Mouse (Mus musculus): Measurements from ENCODE around the gene Tnc. TPM values are rescaled to one million over a fixed set of nuclear protein-coding genes. Genes with fewer than 3 reads are reported as not detected.
"Not testable (repeated sequence)": the region's sequence is repeated elsewhere in the genome, so short reads cannot be mapped to it uniquely, and the experiment has no call there.

The Tnc gene
- polyA plus RNA-seq, 1 experiment from 2014 or later, result 9.2 TPM

DNA sequence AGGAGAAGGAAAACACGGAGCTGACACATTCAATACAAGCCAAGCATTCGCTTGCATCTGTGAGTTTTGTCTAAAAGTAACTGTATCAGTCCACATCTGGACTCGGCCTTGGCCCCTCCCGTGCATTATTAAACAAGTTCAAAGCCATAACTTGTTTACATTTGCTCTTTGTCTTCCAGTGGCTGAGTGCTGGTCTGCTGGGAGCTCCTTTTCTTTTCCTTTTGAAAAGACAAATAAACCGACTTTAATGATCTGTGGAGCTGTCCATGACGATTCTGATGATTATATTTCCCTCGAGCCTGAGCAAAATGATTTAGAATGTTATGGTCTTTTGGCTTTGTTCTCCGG is 63.7 kb downstream of the Tnc start:
- no peak overlapping the region for H3K4me3 ChIP-seq (replicated peaks)
- peaks cover 5% of the 10 kb centered on the region; the same call in 1 of the 2 replicates for H3K4me1 ChIP-seq (replicated peaks)
- H3K27me3 ChIP-seq (replicated peaks), result no peaks in the 10 kb centered on the region
- H3K9ac ChIP-seq, result no peak overlapping the region
- H3K4me2 ChIP-seq (replicated peaks), result no peak overlapping the region
- no peaks in the 10 kb centered on the region for H3K9me3 ChIP-seq
- 22% methylated on average over 8 of the region's 8 CpGs for WGBS
- ATAC-seq, result no peak; the same call in 1 of the 2 replicates
- no peak overlapping the region for H3K27ac ChIP-seq
- H3K36me3 ChIP-seq, result no peaks in the 10 kb centered on the region

DNA sequence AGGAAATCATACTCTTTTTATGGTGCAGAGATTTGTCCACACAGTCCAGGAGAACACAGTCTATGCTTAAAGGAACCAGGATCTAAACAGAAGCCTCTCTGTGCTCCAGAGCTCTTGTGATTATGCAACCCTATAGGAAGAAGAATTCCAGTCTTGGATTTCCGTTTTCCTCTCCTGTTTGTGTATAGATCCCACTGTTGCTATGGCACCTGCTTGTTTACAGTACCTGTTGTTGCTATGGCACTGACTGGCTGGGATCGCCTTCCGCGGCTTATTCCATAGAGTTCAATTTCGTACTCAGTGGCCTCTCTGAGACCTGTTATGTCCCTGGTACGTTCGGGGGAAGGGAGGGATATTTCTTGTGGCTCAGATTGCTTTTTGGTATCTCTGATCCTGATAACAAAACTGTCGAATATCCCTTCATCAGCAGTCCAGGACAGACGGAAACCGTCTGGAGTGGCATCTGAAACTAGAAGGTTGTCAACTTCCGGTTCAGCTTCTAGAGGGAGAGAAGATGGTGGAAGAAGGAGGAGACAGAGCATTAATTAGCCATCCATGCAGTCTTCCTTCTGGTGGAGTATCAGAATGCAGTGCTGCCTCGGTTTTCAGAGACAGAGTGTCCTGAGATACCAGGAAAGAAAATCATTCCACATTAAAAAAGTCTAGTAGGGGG is 64.3 kb downstream of the Tnc start:
- Histone ChIP-seq H3K9me3 (no peaks in the 10 kb centered on the region), H3K4me2 (replicated peaks) (no peak overlapping the region), H3K36me3 (no peaks in the 10 kb centered on the region), H3K27ac (no peak overlapping the region), H3K4me3 (replicated peaks) (no peak overlapping the region), H3K9ac (no peak overlapping the region), H3K4me1 (replicated peaks) (peaks cover 5% of the 10 kb centered on the region; the same call in 1 of the 2 replicates), H3K27me3 (replicated peaks) (no peaks in the 10 kb centered on the region)
- no peak; the same call in 1 of the 2 replicates for ATAC-seq
- 55% methylated on average over 12 of the region's 12 CpGs for WGBS

DNA sequence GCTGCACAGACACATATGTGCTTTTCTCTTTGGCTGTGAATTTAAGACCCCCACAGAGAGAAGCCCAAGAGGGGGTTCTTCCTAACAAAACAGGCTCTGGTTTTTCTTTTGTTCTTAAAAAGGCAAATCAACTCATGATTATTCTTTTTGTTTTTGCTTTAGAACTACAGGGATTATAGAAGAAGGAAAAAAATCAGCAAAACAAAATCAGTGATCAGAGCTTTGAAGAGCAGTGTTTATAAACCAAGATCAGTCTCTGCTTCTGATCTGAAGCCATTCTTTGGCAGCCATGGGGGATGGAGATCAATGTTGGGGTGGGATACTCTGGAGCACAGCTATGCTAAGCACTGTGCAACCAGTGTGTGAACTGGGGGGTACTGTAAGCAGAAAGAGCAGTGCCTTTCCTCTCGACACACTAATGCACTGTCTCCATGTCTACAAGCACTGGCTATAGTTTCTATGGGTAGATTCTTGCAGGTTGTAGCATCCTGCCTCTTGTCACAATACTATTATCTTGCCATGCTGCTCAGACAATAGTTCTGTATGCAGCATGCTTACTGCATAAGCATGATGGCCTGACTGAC is 66.5 kb downstream of the Tnc start:
- ATAC-seq, result no peak

DNA sequence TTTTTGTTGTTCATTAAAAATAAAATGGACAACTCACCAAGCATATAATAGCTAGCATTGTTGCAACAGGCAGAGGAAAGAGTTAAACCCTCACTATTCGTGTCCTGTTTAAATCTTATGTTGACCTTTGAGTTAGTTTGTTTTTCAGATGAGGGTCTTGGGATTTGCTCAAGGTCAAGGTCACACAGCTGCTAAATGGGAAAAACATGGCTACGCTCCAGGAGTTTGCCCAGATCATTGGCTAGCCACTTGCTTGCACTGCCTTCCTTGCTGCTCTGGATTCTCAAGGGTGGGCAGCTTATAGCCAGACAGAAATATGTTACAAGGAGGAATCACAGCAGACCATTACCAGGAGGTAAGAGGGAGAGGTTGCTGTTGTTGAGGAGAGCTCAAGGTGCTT is 67.2 kb downstream of the Tnc start:
- no peak overlapping the region for H3K27ac ChIP-seq
- H3K4me1 ChIP-seq (replicated peaks), result peaks cover 5% of the 10 kb centered on the region; the same call in 1 of the 2 replicates
- H3K9me3 ChIP-seq, result no peaks in the 10 kb centered on the region
- ATAC-seq, result no peak
- H3K36me3 ChIP-seq, result no peaks in the 10 kb centered on the region
- no peak overlapping the region for H3K4me2 ChIP-seq (replicated peaks)
- H3K4me3 ChIP-seq (replicated peaks), result no peak overlapping the region
- H3K27me3 ChIP-seq (replicated peaks), result no peaks in the 10 kb centered on the region
- H3K9ac ChIP-seq, result no peak overlapping the region
- 42% methylated on average over 2 of the region's 2 CpGs for WGBS

More for the DNA sequence above, 66.5 kb downstream of the Tnc start:
- Histone ChIP-seq H3K36me3 (no peaks in the 10 kb centered on the region), H3K4me2 (replicated peaks) (no peak overlapping the region), H3K4me3 (replicated peaks) (no peak overlapping the region), H3K4me1 (replicated peaks) (peaks cover 5% of the 10 kb centered on the region; the same call in 1 of the 2 replicates), H3K27ac (no peak overlapping the region), H3K27me3 (replicated peaks) (no peaks in the 10 kb centered on the region), H3K9ac (no peak overlapping the region), H3K9me3 (no peaks in the 10 kb centered on the region)
- WGBS, result 78% methylated on average over 1 of the region's 1 CpGs

DNA sequence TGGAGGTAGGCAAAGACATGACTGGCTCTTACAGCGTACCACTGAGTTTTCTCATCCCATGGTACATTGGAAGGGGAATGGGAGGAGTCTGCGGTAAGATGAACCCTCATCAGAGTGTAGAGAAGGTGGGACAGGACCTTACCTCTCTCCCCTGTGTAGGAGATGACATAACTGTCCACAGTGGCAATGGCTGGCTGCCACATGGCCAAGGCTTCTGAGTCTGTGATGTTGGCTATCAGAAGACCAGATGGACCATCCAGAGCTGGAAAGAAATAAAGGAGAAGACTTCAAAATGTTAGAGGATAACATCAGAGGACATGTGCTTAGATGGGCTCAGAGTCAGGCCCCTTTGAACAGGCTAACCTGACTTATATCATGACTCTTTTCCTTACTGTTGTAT is 74.3 kb downstream of the Tnc start:
- H3K27ac ChIP-seq, result no peak overlapping the region
- ATAC-seq, result no peak
- H3K9ac ChIP-seq, result no peak overlapping the region
- H3K36me3 ChIP-seq, result no peaks in the 10 kb centered on the region
- 95% methylated on average over 2 of the region's 2 CpGs for WGBS
- H3K4me1 ChIP-seq (replicated peaks), result no peaks in the 10 kb centered on the region
- H3K4me3 ChIP-seq (replicated peaks), result no peak overlapping the region
- H3K4me2 ChIP-seq (replicated peaks), result no peak overlapping the region
- no peaks in the 10 kb centered on the region for H3K27me3 ChIP-seq (replicated peaks)
- H3K9me3 ChIP-seq, result no peaks in the 10 kb centered on the region

DNA sequence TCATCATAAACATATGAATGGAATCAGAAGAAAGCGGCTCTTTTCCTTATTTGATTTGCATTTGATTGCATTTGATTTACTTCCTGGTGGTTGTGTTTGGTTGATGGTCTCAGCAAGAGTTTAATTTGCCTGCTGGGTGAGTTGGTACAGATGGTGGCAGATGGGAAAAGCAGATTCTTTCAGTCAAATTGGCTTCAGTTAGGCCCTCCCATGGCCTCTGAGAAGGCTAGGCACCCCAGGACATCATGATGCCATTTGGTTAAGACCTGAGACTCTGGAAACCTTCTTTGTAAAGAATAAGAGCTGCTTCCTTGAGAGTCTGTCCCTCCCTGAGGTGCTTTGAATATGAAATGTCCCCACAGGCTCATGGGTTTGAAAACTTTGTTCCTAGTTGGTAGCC is 75.1 kb downstream of the Tnc start:
- no peak for ATAC-seq
- Histone ChIP-seq H3K9me3 (no peaks in the 10 kb centered on the region), H3K27me3 (replicated peaks) (no peaks in the 10 kb centered on the region), H3K36me3 (no peaks in the 10 kb centered on the region), H3K27ac (no peak overlapping the region), H3K9ac (no peak overlapping the region), H3K4me2 (replicated peaks) (no peak overlapping the region), H3K4me3 (replicated peaks) (no peak overlapping the region), H3K4me1 (replicated peaks) (no peaks in the 10 kb centered on the region)
- WGBS, result 82% methylated on average over 1 of the region's 1 CpGs

DNA sequence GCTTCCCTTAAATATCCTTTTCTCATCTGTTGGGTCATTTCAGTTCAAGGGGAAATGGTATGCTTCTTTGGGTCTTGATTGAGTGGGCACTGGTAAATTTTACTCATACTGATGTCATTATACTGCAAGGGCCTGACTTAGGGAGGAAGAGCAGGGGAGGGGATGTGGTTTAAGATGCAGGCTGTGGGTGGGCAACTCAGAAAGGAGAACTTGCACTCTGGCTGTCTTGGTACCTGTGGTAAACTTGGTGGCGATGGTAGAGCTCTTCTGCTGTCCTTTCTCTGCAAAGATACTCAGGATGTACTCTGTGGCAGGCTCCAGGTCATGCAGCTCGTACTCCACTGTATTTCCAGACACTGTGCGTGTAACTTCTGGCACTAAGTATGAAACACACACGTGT is 75.9 kb downstream of the Tnc start:
- H3K36me3 ChIP-seq, result no peaks in the 10 kb centered on the region
- no peak overlapping the region for H3K9ac ChIP-seq
- no peak overlapping the region for H3K4me3 ChIP-seq (replicated peaks)
- H3K27me3 ChIP-seq (replicated peaks), result no peaks in the 10 kb centered on the region
- no peak overlapping the region for H3K27ac ChIP-seq
- no peak overlapping the region for H3K4me2 ChIP-seq (replicated peaks)
- no peaks in the 10 kb centered on the region for H3K4me1 ChIP-seq (replicated peaks)
- H3K9me3 ChIP-seq, result no peaks in the 10 kb centered on the region
- no peak for ATAC-seq
- 80% methylated on average over 4 of the region's 4 CpGs for WGBS

DNA sequence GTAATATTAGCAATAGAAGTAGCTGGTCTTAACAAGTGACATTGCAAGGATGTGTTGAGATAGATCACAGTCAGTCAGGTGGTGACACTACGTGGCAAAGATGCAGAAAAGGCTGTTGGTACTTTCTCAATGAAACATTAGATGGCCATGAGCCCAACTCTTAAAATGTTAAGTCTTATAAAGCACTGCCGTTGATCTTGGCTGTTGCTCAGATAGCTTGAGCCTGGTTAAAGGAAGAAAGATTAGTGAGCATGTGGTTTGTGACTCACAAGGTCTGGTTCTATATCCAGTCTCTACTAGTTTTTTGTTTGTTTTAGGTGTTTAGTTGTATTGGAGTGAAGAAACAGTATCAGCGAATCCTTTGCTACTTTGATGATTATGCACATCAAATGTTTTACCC is 76.9 kb downstream of the Tnc start:
- no peaks in the 10 kb centered on the region for H3K36me3 ChIP-seq
- H3K27me3 ChIP-seq (replicated peaks), result no peaks in the 10 kb centered on the region
- H3K27ac ChIP-seq, result no peak overlapping the region
- no peaks in the 10 kb centered on the region for H3K9me3 ChIP-seq
- no peak for ATAC-seq
- no peak overlapping the region for H3K9ac ChIP-seq
- H3K4me3 ChIP-seq (replicated peaks), result no peak overlapping the region
- WGBS, result 84% methylated on average over 3 of the region's 3 CpGs
- no peak overlapping the region for H3K4me2 ChIP-seq (replicated peaks)
- no peaks in the 10 kb centered on the region for H3K4me1 ChIP-seq (replicated peaks)

DNA sequence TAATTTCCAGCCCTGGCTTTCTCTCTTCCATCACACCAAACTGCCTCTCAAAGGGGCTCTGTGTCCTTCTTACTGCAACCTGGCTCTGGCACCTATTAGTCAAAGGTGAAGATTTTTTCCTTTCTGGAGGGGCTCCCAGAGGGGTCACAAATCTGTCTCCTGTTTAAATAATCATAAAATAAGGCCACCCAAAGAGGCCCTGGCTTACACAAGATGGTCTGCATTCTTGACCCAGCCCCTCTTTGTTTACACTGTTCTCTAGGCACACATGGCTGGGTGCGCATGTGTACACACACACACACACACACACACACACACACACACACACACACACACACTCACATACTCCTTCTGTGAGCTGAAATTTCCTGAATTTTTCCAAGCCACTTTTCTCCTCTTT is 83.4 kb downstream of the Tnc start:
- WGBS, result 30% methylated on average over 1 of the region's 1 CpGs
- Histone ChIP-seq H3K36me3 (no peaks in the 10 kb centered on the region; the same call in 1 of the 2 replicates), H3K4me1 (replicated peaks) (0 out of 2 replicates have a peak, but pooled peaks cover 2% of the 10 kb centered on the region), H3K27ac (no peak overlapping the region), H3K9ac (no peak overlapping the region), H3K9me3 (no peaks in the 10 kb centered on the region), H3K27me3 (replicated peaks) (no peaks in the 10 kb centered on the region), H3K4me3 (replicated peaks) (no peak overlapping the region), H3K4me2 (replicated peaks) (no peak overlapping the region)
- no peak for ATAC-seq

DNA sequence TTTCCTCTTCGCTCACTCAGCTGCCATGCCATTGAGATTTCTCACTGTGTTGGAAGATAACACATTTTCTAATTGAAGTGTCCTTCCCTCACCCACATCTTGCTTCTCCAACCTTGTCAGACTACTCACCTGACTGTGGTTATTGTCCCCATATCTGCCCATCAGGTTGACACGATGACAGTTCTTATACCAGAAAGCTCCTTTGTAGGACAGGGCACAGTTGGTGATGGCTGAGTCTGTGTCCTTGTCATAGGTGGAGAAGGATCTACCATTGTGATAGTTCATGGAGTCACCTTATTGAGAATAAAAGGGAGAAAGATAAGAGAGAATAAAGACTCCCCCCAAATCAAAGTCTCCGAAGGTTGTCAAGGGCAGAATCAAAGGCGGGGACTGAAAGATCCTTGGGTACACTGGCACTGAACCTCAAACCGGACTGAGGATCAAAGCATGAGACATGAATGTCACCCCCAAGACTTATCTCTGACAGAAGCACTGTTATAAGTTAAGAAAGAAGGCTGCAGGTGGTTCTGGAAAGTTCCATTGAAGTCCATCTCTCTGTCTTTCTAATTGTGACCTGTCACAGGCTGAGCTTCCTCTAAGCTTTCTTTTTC is 84.9 kb downstream of the Tnc start:
- Histone ChIP-seq H3K4me3 (replicated peaks) (no peak overlapping the region), H3K36me3 (no peaks in the 10 kb centered on the region; the same call in 1 of the 2 replicates), H3K4me2 (replicated peaks) (no peak overlapping the region), H3K27me3 (replicated peaks) (no peaks in the 10 kb centered on the region), H3K9me3 (no peaks in the 10 kb centered on the region), H3K27ac (no peak overlapping the region), H3K4me1 (replicated peaks) (0 out of 2 replicates have a peak, but pooled peaks cover 2% of the 10 kb centered on the region), H3K9ac (no peak overlapping the region)
- WGBS, result 83% methylated on average over 5 of the region's 5 CpGs
- ATAC-seq, result no peak

DNA sequence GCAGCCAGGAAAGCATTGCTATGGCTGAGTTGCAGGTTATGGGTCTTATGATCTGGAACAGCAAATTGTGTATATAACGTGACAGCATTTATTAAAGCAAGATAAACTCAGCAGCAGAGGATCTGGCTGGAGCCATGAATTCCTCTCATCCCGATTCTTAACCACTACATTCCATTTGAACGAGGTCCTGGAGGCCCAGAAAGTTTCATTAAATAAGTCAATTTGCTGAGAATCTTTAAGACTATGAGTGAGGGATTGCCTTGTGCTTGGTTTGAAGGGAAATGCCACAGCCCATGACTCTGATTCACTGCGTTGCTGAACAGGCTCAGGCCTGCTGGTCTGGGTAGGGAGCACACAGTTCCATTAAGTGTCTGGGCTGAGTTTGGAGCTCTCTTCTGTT is 88.2 kb downstream of the Tnc start:
- no peak overlapping the region for H3K4me2 ChIP-seq (replicated peaks)
- H3K36me3 ChIP-seq, result no peaks in the 10 kb centered on the region
- ATAC-seq, result no peak
- H3K4me1 ChIP-seq (replicated peaks), result 0 out of 2 replicates have a peak, but pooled peaks cover 2% of the 10 kb centered on the region
- no peak overlapping the region for H3K9ac ChIP-seq
- H3K4me3 ChIP-seq (replicated peaks), result no peak overlapping the region
- no peaks in the 10 kb centered on the region for H3K9me3 ChIP-seq
- no peaks in the 10 kb centered on the region for H3K27me3 ChIP-seq (replicated peaks)
- 38% methylated on average over 4 of the region's 4 CpGs for WGBS
- 0 out of 2 replicates have a peak overlapping the region, but pooled peaks have one; percentile 28 for H3K27ac ChIP-seq

DNA sequence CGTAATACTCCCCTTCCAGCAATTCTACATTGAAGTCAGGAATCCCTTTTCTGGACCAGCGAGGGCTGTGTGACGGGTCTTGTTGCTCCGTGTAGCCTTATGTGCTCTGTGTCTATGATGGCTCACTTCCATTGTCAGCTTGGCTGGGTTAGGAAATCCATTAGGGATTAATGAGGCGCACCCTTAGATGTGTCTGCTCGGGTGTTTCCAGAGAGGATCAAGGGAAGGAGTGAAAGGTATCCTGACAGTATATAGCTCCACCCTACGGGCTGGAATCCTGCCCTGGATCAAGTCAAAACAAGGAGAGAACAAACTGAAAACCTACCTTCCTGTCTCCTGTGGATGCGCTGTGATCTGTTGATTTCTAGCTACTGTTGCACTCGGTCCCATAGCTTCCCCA is 96.8 kb downstream of the Tnc start:
- Histone ChIP-seq H3K4me2 (replicated peaks) (no peak overlapping the region), H3K27ac (no peak overlapping the region), H3K9me3 (no peaks in the 10 kb centered on the region), H3K36me3 (no peaks in the 10 kb centered on the region), H3K9ac (no peak overlapping the region), H3K4me3 (replicated peaks) (no peak overlapping the region), H3K4me1 (replicated peaks) (no peaks in the 10 kb centered on the region), H3K27me3 (replicated peaks) (no peaks in the 10 kb centered on the region)
- ATAC-seq, result no peak
- 88% methylated on average over 9 of the region's 9 CpGs for WGBS

DNA sequence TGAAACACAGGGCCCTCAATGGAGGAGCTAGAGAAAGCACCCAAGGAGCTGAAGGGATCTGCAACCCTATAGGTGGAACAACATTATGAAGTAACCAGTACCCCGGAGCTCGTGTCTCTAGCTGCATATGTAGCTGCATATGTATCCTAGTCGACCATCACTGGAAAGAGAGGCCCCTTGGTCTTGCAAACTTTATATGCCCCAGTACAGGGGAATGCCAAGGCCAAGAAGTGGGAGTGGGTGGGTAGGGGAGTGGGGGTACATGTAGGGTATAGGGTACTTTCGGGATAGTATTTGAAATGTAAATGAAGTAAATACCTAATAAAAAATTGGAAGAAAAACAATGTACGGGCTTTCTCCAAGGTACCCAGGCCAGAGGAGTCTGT is 98.1 kb downstream of the Tnc start:
- not testable (repeated sequence) for H3K9ac ChIP-seq; H3K9me3 ChIP-seq; H3K4me2 ChIP-seq (replicated peaks); ATAC-seq; H3K36me3 ChIP-seq; H3K4me3 ChIP-seq (replicated peaks); H3K27ac ChIP-seq; H3K4me1 ChIP-seq (replicated peaks); H3K27me3 ChIP-seq (replicated peaks)
- WGBS, result 85% methylated on average over 5 of the region's 5 CpGs

Data from intestine, embryonic 15.5 days (tissue).